Mouse (Mus musculus) heart, adult 18-20 months (tissue): ENCODE data around the gene Ccdc74a. TPM values are rescaled to one million over a fixed set of nuclear protein-coding genes. Genes with fewer than 3 reads are reported as not detected.

Source experiments
- DNase-seq, 2 experiments: peaks; one replicate each; pipeline ENCODE4 v3.0.0; 2021 to 2022; ENCODE audit warnings: mixed read lengths in 1 of 2
- total RNA-seq, 2 experiments: library from RNA; stranded (reverse); gene quantifications; 2 replicates each; pipeline ENCODE4 v1.2.3; 2021

Gene Ccdc74a
- total RNA-seq, 2 experiments from 2014 or later: 0.35 to 0.57 TPM

DNA sequence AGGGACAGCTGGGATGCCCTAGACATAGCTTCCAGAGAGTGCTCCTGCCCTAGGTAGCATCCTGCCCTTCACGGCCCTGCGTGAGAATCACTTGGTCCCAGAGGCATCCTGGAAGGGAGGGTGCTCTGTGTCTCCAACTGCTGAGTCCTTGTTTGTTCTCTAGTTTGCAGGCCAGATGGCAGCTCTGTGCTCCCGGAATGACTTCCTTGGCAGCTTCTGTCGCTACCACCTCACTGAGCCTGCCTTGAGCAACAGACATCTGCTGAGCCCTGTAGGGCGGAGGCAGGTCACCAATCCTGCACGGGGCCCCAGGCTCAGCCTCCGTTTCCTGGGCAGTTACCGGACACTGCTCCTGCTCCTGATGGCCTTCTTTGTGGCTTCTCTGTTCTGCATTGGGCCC is 4.0 kb upstream of the Ccdc74a start:
- no peak for DNase-seq

DNA sequence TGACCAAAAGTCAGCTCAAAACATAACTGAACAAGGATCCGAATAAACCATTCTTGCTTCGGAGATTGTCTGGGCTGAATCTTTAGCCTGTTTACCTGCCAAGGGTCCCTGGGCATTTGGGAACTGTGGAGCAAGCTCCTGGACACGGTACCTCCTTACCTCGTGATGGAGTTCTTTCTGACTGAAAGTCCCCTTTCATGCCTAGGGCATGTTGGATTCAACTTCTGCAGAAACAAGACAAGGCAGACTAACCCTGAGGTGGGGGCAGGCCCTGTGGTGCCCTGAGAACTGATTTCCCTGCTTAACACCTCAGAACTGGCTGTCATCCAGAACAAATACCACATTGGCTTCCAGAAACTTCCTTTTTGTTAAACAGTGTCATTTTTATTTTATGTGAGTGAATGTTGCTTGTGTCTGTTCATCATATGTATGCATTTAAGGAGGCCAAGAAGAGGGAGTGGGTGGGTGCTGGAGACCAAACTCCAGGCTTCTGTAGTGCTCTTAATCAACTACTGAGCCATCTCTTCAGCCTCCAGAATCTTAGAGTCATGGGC is 2.8 kb upstream of the Ccdc74a start:
- no peak for DNase-seq

GRCm38 (mm10) chr16:17647156-17647555 is 886 bp downstream of the Ccdc74a start:
- DNase-seq: no peak

DNA sequence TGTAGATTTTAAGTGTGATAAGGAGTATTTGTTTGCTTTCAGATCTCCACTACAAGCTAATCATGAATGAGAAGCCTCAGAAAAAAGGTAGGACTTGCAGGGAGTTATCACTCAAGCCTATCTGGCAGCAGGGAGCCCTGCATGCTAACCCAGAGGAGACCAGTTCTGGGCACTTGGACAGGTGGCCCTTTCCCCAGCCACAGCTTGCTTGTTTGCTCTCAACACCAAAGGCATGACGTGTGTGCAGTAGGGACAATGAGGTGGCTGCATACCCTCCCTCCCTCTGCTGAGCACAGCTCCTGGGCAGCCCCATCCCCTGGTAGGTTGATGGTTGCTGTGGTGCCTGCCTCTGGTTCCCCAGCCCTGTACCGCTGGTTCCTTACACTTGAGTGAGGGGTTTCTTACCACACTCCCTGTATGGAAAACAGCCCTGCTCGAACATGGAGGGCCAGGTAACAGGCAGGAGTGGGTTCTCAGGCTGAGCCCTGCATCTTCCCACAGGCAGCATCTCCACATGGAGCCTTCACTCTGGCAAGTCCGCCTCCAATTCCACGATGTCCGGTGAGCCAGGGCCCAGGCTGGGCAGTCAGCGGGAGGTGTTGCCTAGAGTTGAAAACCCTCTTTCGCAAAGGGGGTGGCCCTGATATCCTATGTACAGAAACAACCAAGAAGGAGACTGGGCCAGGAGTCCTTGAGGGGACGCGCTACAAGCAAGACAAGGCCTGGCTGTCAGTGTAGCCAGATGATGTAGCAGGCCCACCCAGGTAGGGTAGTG is 1.5 kb downstream of the Ccdc74a start:
- no peak for DNase-seq

DNA sequence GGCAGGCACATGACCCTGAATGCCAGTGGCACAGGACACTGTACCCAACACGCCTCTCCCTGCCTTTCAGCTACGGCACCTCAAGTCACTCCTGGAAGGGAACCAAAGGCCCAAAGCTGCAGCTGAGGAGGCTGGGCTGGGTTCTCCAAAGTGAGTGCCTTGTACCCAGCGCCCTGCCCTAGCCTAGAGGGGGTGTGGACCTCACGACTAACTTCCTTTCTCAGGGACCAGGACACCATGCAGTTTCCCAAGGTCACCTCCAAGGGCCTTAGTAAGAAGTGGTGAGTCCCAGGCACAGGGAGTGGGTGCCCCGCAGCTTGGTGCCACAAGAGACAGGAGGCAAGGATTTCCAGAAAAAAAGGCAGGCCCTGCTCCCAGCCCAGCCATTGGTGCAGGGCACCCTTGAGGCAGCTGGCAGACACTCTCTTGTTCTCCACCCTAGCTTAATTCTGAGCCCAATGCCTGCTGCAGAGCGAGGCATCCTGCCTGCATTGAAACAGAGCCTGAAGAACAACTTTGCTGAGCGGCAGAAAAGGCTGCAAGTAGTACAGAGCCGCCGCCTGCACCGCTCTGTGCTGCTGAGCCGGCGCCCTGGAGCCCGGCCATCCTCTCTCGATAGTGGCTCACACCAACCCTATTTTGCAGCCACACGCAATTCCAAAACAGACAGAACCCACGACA is 3.8 kb downstream of the Ccdc74a start:
- no peak for DNase-seq

GRCm38 (mm10) chr16:17650711-17651110 is 4.4 kb downstream of the Ccdc74a start:
- DNase-seq: no peak

DNA sequence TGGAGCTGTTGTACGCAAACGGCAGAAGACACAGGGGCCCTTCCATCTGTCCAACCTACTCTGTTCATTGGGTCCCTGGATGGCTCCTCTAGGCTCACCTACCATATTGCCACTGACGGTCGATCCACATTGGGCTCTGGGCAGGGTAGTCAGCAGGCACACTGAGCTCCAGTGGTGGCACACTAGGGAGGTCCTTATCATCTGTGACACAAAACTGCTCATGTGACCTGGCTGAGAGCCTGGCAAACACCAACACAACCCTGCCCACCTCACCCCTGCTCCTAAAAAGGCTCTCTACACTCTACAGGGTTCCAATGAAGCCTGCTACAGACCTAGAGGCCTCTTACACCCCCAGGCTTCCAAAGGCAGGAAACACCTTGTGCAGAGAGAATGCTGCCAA is 6.3 kb downstream of the Ccdc74a start:
- DNase-seq: no peak

- DNase-seq: no peak
Measured at GRCm38 (mm10) chr16:17653601-17654000, 7.3 kb downstream of the Ccdc74a start.

- DNase-seq: no peak
Measured at GRCm38 (mm10) chr16:17654188-17654795, 8.0 kb downstream of the Ccdc74a start.

DNA sequence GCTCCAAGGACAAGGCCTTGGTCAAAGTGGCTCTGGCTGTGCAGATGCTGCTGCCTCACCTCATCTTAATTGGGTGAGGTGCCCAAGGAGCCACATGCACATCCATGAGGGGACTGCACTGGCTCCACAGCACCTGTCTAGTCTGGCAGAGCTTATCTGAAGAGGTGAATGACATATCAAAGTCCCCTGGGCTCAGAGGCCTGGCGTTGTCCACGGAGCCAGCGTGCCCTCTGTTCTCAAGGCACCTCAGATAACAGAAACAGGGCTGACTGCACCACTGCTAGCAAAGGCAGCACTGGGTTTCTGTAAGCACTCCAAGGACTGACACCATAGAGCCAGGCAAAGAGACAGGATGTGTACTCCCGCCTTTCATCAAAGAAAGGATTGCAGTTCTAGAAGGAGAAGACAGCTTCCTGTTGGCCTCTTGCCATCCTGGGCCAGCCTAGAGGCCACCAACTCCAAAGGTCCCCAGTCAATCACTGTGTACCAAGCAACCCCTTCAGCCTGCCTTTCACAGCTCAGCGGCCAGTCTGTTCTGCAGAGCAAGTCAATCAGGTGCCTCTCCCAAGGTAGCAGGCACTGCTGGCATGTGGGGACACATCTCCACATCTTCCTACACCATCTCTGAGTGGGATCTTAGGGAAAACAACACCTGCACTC is 10.1 kb downstream of the Ccdc74a start:
- DNase-seq: no peak

DNA sequence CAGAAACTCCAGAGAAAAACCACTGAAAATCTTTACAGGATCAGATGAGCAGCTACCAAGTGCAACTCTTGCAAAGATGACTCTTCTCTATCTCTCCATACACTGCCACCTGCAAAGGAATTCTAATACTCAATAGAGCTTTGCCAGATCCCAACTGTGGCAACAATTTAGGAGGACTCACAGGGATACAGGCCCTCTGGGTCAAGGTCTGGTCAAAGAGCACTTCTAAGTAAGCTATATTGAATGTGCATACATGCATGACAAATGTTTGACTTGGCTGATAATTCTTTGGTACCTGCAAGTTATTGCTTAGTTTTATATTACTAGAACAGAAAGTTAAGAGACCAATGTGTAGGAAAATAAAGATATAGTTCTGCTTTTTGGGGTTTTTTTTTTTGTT is 19.3 kb downstream of the Ccdc74a start:
- DNase-seq: no peak

GRCm38 (mm10) chr16:17669886-17670285 is 23.6 kb downstream of the Ccdc74a start:
- DNase-seq: no peak

GRCm38 (mm10) chr16:17694860-17695259 is 48.6 kb downstream of the Ccdc74a start:
- DNase-seq: no peak

Other genes with a start within 250 kb of the Ccdc74a start
- gene Snap29, start 240.5 kb upstream of the Ccdc74a start, total RNA-seq: 10 to 100 TPM; 15.8 to 17.0 TPM
- 10 to 100 TPM; 54.9 to 63.4 TPM for gene Pi4ka, start 240.2 kb upstream of the Ccdc74a start, total RNA-seq
- 10 to 100 TPM; 28.9 to 29.4 TPM for gene Crkl, start 194.5 kb upstream of the Ccdc74a start, total RNA-seq
- gene Aifm3, start 156.9 kb upstream of the Ccdc74a start, total RNA-seq: under 1 TPM in 1 of 2 experiments, not detected in 1; 0.18 TPM
- gene Lztr1, start 137.8 kb upstream of the Ccdc74a start, total RNA-seq: 10 to 100 TPM; 31.8 to 32.1 TPM
- 10 to 100 TPM; 13.5 to 13.6 TPM for gene Thap7, start 115.3 kb upstream of the Ccdc74a start, total RNA-seq
- not detected for gene Lrrc74b, start 85.2 kb upstream of the Ccdc74a start, total RNA-seq
- gene P2rx6, start 84.6 kb upstream of the Ccdc74a start, total RNA-seq: 1 to 10 TPM; 1.8 TPM
- 1 to 10 TPM; 4.2 to 4.3 TPM for gene Slc7a4, start 63.3 kb upstream of the Ccdc74a start, total RNA-seq
- gene Smpd4, start 27.1 kb upstream of the Ccdc74a start, total RNA-seq: 10 to 100 TPM; 18.9 to 20.6 TPM
- gene Med15, start 86.4 kb downstream of the Ccdc74a start, total RNA-seq: 10 to 100 TPM; 21.0 to 25.0 TPM
- 10 to 100 TPM; 18.2 to 24.2 TPM for gene Klhl22, start 113.1 kb downstream of the Ccdc74a start, total RNA-seq
- 1 to 10 TPM; 4.8 TPM for gene Scarf2, start 150.8 kb downstream of the Ccdc74a start, total RNA-seq
- not detected for gene B830017H08Rik, start 186.7 kb downstream of the Ccdc74a start, total RNA-seq
- gene Car15, start 191.9 kb downstream of the Ccdc74a start, total RNA-seq: 1 to 10 TPM; 1.7 to 2.1 TPM
- gene Gm20518, start 245.2 kb downstream of the Ccdc74a start, total RNA-seq: under 1 TPM; 0.27 to 0.33 TPM
- gene Tssk1, start 247.8 kb downstream of the Ccdc74a start, total RNA-seq: under 1 TPM; 0.12 to 0.33 TPM